Mouse (Mus musculus) heart, embryonic 10.5 days (tissue): ENCODE results near the gene Synj2. TPM values are rescaled to one million over a fixed set of nuclear protein-coding genes. Genes with fewer than 3 reads are reported as not detected.

Source experiments
- DNase-seq: peaks from one replicate; pipeline ENCODE4 v3.0.0-alpha.2; 2017; ENCODE audit warnings: low spot score
- H3K27ac ChIP-seq: fragments of 300-500 bp; sonication (generic); 2 replicates; pipeline ENCODE4 v1.5.1; 2016; ENCODE audit warnings: mild to moderate bottlenecking
- H3K27me3 ChIP-seq: fragments of 300-500 bp; sonication (generic); 2 replicates; pipeline ENCODE4 v1.6.1; 2016; ENCODE audit warnings: mild to moderate bottlenecking; ENCODE audit not compliant: poor library complexity, insufficient read depth, severe bottlenecking
- H3K36me3 ChIP-seq: fragments of 300-500 bp; sonication (generic); 2 replicates; pipeline ENCODE4 v1.6.1; 2016; ENCODE audit warnings: mild to moderate bottlenecking, moderate library complexity
- H3K4me1 ChIP-seq: fragments of 300-500 bp; sonication (generic); 2 replicates; pipeline ENCODE4 v1.6.1; 2016; ENCODE audit warnings: mild to moderate bottlenecking
- H3K4me3 ChIP-seq: fragments of 300-500 bp; sonication (generic); 2 replicates; pipeline ENCODE4 v1.5.1; 2016; ENCODE audit warnings: mild to moderate bottlenecking, moderate library complexity
- H3K9me3 ChIP-seq: fragments of 300-500 bp; sonication (generic); 2 replicates; pipeline ENCODE4 v1.6.1; 2016; ENCODE audit warnings: mild to moderate bottlenecking, moderate library complexity
- WGBS: fragments of 180-500 bp; shearing (Covaris S2); methylation state at CpG from one replicate; pipeline ENCODE4 v1.1.7; 2016; 5-methylcytosine and 5-hydroxymethylcytosine counted together
- polyA plus RNA-seq: library from polyadenylated mRNA; unstranded; fragments of >200 nt; fragmentation: Nextera tagmentation; extraction: Ambion mirVana; gene quantifications from 2 replicates; pipeline ENCODE4 v1.2.1, GENCODE M21; 2016

Gene Synj2
- polyA plus RNA-seq, 1 experiment from 2014 or later, result 3.4 TPM

- no peaks in the 10 kb centered on the region for H3K9me3 ChIP-seq
- 79% methylated on average over 2 of the region's 2 CpGs for WGBS
Observed at GRCm38 (mm10) chr17:6066021-6066420, 124.9 kb downstream of the Synj2 start.

GRCm38 (mm10) chr17:6067613-6068012 lies 126.5 kb downstream of the Synj2 start:
- no peak for DNase-seq
- WGBS, result 88% methylated on average over 7 of the region's 7 CpGs
- Histone ChIP-seq H3K9me3 (no peaks in the 10 kb centered on the region), H3K27me3 (no peaks in the 10 kb centered on the region), H3K4me3 (no peak overlapping the region), H3K27ac (no peak overlapping the region), H3K4me1 (peaks cover 5% of the 10 kb centered on the region; the same call in 1 of the 2 replicates), H3K36me3 (peaks cover 38% of the 10 kb centered on the region)

More at GRCm38 (mm10) chr17:6066021-6066420, 124.9 kb downstream of the Synj2 start:
- H3K4me1 ChIP-seq, result peaks cover 5% of the 10 kb centered on the region; the same call in 1 of the 2 replicates
- no peaks in the 10 kb centered on the region for H3K27me3 ChIP-seq
- peaks cover 32% of the 10 kb centered on the region for H3K36me3 ChIP-seq
- H3K27ac ChIP-seq, result no peak overlapping the region
- no peak overlapping the region for H3K4me3 ChIP-seq
- no peak for DNase-seq

GRCm38 (mm10) chr17:6069866-6070265 lies 128.8 kb downstream of the Synj2 start:
- no peaks in the 10 kb centered on the region for H3K4me1 ChIP-seq
- H3K4me3 ChIP-seq, result no peak overlapping the region
- H3K9me3 ChIP-seq, result no peaks in the 10 kb centered on the region
- H3K27ac ChIP-seq, result no peak overlapping the region
- H3K36me3 ChIP-seq, result peaks cover 48% of the 10 kb centered on the region
- no peak for DNase-seq
- no peaks in the 10 kb centered on the region for H3K27me3 ChIP-seq
- 94% methylated on average over 6 of the region's 6 CpGs for WGBS

- Histone ChIP-seq H3K27ac (no peak overlapping the region), H3K9me3 (no peaks in the 10 kb centered on the region), H3K4me1 (no peaks in the 10 kb centered on the region), H3K36me3 (peaks cover 30% of the 10 kb centered on the region), H3K27me3 (no peaks in the 10 kb centered on the region), H3K4me3 (no peak overlapping the region)
- peak; percentile 73 for DNase-seq
- WGBS, result 80% methylated on average over 7 of the region's 7 CpGs
Observed at GRCm38 (mm10) chr17:6073405-6073804, 132.3 kb downstream of the Synj2 start.

- Histone ChIP-seq H3K27ac (peak within 1 kb of the TSS; percentile 91), H3K4me3 (peak within 1 kb of the TSS; percentile 82), H3K27me3 (no peaks in the 10 kb centered on the region), H3K4me1 (peaks cover 5% of the 10 kb centered on the region; the same call in 1 of the 2 replicates), H3K36me3 (peaks cover 14% of the 10 kb centered on the region), H3K9me3 (no peaks in the 10 kb centered on the region)
- under 1% methylated on average over 70 of the region's 70 CpGs for WGBS
- DNase-seq, result peak; percentile 99
Observed at GRCm38 (mm10) chr17:6079287-6080122, 138.4 kb downstream of the Synj2 start, which contains the start of the genes Serac1 and Gtf2h5. Gene Serac1 (minus strand): TSS chr17:6079741. Gene Gtf2h5 (plus strand): TSS chr17:6079786.

- 84% methylated on average over 5 of the region's 5 CpGs for WGBS
- H3K36me3 ChIP-seq, result peaks cover 47% of the 10 kb centered on the region
- H3K4me1 ChIP-seq, result peaks cover 5% of the 10 kb centered on the region; the same call in 1 of the 2 replicates
- H3K27me3 ChIP-seq, result no peaks in the 10 kb centered on the region
- DNase-seq, result no peak
- no peak overlapping the region for H3K4me3 ChIP-seq
- H3K27ac ChIP-seq, result no peak overlapping the region
- H3K9me3 ChIP-seq, result no peaks in the 10 kb centered on the region
Observed at GRCm38 (mm10) chr17:6083323-6083890, 142.3 kb downstream of the Synj2 start.

GRCm38 (mm10) chr17:6091604-6092003 lies 150.5 kb downstream of the Synj2 start:
- DNase-seq, result no peak
- H3K4me1 ChIP-seq, result no peaks in the 10 kb centered on the region
- no peak overlapping the region for H3K4me3 ChIP-seq
- peaks cover 19% of the 10 kb centered on the region for H3K36me3 ChIP-seq
- no peaks in the 10 kb centered on the region for H3K9me3 ChIP-seq
- H3K27ac ChIP-seq, result no peak overlapping the region
- no peaks in the 10 kb centered on the region for H3K27me3 ChIP-seq
- 86% methylated on average over 6 of the region's 6 CpGs for WGBS

Other genes with a start within 250 kb of the Synj2 start
- gene Snx9, start 100.0 kb upstream of the Synj2 start, polyA plus RNA-seq, result 22.6 and 26.5 TPM in 2 replicates
- gene Serac1, start 138.5 kb downstream of the Synj2 start, polyA plus RNA-seq, result 4.9 and 5.5 TPM in 2 replicates
- 150 TPM in 2 replicates for gene Gtf2h5, start 138.5 kb downstream of the Synj2 start, polyA plus RNA-seq
- gene Tulp4, start 165.2 kb downstream of the Synj2 start, polyA plus RNA-seq, result 81.8 and 97.4 TPM in 2 replicates